10 mouse cellular contexts compared by ENCODE assay signal in the genomic region with DNA sequence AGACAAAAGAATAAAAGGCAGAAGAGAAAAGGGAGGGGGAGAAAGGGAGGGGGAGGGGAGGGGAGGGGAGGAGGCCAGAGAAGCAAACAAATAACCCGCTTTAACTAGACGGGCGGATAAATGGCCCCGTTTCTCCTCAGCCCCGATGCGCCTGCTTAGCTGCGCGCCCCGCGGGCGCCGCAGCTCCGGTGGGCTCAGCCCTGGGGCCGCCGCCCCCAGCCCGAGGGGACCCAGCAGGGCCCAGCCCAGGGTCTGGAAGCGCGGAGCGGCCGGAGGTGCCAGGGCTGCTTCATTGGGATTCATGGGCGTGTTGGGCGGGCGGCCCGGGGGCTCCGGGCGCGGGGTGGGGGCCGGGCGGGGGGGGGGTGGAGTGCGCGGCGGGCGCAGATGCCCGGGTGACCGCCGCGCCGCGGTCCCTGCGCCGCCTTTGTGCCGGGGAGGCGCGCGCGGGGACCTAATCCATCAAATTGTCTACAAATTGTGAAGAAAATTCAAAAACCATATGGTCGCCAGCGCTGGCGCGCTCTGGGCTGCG. TPM values are rescaled to one million over a fixed set of nuclear protein-coding genes. Genes with fewer than 3 reads are reported as not detected.
DNase-seq lines count a peak whose midpoint lies in the region; ATAC-seq and TF ChIP-seq lines count a peak whose summit lies in the region.
"Had no signal": no experiment of that assay in that cellular context is flagged by ENCODE, and none has a peak within 500 bp of the region (broad histone marks: within the 10 kb centered on the region; RNA-seq: fewer than 3 reads in every experiment).

No protein-coding gene starts in this region.

- no peak for TF ChIP-seq POLR2A in myocyte (IDR thresholded peaks at IDR 0.05; ENCODE audit: insufficient read length, low read depth)

- ATAC-seq in kidney, embryonic 16.5 days (ENCODE audit: low FRiP score, low TSS enrichment): no peak
- ATAC-seq in embryonic facial prominence, embryonic 13.5 days (ENCODE audit: insufficient number of reproducible peaks, insufficient read depth, low FRiP score, low TSS enrichment, low read depth): no peak
- ATAC-seq in hindbrain, embryonic 16.5 days: 0 out of 2 replicates have a peak, but pooled peaks have one; percentile 46

- H3K4me2 ChIP-seq in kidney, embryonic 16.5 days (replicated peaks; ENCODE audit: low read depth, low read length): peak overlapping the region; percentile 21; the same call in 1 of the 2 replicates
- H3K4me2 ChIP-seq in embryonic facial prominence, embryonic 13.5 days: peak overlapping the region; percentile 47
- H3K4me2 ChIP-seq in hindbrain, embryonic 16.5 days (ENCODE audit: low read length): peak overlapping the region; percentile 53
- peak overlapping the region; percentile 50 for H3K4me2 ChIP-seq in myocyte (ENCODE audit: low read depth)

- H3K9ac ChIP-seq in kidney, embryonic 16.5 days (replicated peaks; ENCODE audit: low read length): no peak overlapping the region
- no peak overlapping the region for H3K9ac ChIP-seq in embryonic facial prominence, embryonic 13.5 days
- H3K9ac ChIP-seq in hindbrain, embryonic 16.5 days (ENCODE audit: low read depth, low read length): peak overlapping the region; percentile 61

- H3K36me3 ChIP-seq in kidney, embryonic 16.5 days (ENCODE audit: insufficient read depth, low read length): no peaks in the 10 kb centered on the region
- H3K36me3 ChIP-seq in embryonic facial prominence, embryonic 13.5 days: no peaks in the 10 kb centered on the region
- no peaks in the 10 kb centered on the region for H3K36me3 ChIP-seq in hindbrain, embryonic 16.5 days (ENCODE audit: control insufficient read depth, insufficient read depth, low read length)
- no peaks in the 10 kb centered on the region for H3K36me3 ChIP-seq in myocyte (ENCODE audit: control insufficient read depth, insufficient read depth)

- H3K27ac ChIP-seq in kidney, embryonic 16.5 days (ENCODE audit: low read length): no peak overlapping the region
- no peak overlapping the region for H3K27ac ChIP-seq in embryonic facial prominence, embryonic 13.5 days
- H3K27ac ChIP-seq in hindbrain, embryonic 16.5 days (ENCODE audit: low read depth, low read length): peak overlapping the region; percentile 84

- peaks cover 99% of the 10 kb centered on the region for H3K27me3 ChIP-seq in kidney, embryonic 16.5 days (ENCODE audit: insufficient read depth, low read length)
- H3K27me3 ChIP-seq in embryonic facial prominence, embryonic 13.5 days: peaks cover 100% of the 10 kb centered on the region
- peaks cover 40% of the 10 kb centered on the region for H3K27me3 ChIP-seq in hindbrain, embryonic 16.5 days (replicated peaks; ENCODE audit: control insufficient read depth, insufficient read depth, low read length)
- H3K27me3 ChIP-seq in myocyte (ENCODE audit: control insufficient read depth, insufficient read depth, insufficient read length): peaks cover 95% of the 10 kb centered on the region

- under 1% methylated on average over 41 of the region's 51 CpGs for WGBS in kidney, embryonic 16.5 days
- 1% methylated on average over 44 of the region's 51 CpGs for WGBS in embryonic facial prominence, embryonic 13.5 days
- WGBS in hindbrain, embryonic 16.5 days: 2% methylated on average over 28 of the region's 51 CpGs

- H3K79me2 ChIP-seq in myocyte (ENCODE audit: control insufficient read depth, insufficient read depth): no peaks in the 10 kb centered on the region

- no peak overlapping the region for H3ac ChIP-seq in myocyte (ENCODE audit: control insufficient read depth, insufficient read length)

- H3K4me1 ChIP-seq in kidney, embryonic 16.5 days (ENCODE audit: insufficient read depth, low read length): peaks cover 31% of the 10 kb centered on the region
- peaks cover 35% of the 10 kb centered on the region for H3K4me1 ChIP-seq in embryonic facial prominence, embryonic 13.5 days
- H3K4me1 ChIP-seq in hindbrain, embryonic 16.5 days (ENCODE audit: control insufficient read depth, insufficient read depth, low read depth, low read length): peaks cover 4% of the 10 kb centered on the region; the same call in 1 of the 2 replicates

- peak overlapping the region; percentile 25 for H3K4me3 ChIP-seq in kidney, embryonic 16.5 days (ENCODE audit: low read length)
- peak overlapping the region; percentile 30 for H3K4me3 ChIP-seq in embryonic facial prominence, embryonic 13.5 days
- peak overlapping the region; percentile 48 for H3K4me3 ChIP-seq in hindbrain, embryonic 16.5 days (ENCODE audit: low read length)
- no peak overlapping the region for H3K4me3 ChIP-seq in myocyte

- H3K9me3 ChIP-seq in kidney, embryonic 16.5 days (ENCODE audit: low read length): no peaks in the 10 kb centered on the region
- H3K9me3 ChIP-seq in embryonic facial prominence, embryonic 13.5 days: no peaks in the 10 kb centered on the region
- no peaks in the 10 kb centered on the region for H3K9me3 ChIP-seq in hindbrain, embryonic 16.5 days (ENCODE audit: control insufficient read depth, low read length)

- no peak for DNase-seq in kidney, postnatal 14 days
- DNase-seq in adrenal gland, adult 18-20 months (ENCODE audit: low spot score in 2 of 2): no peak
- DNase-seq in gastrocnemius, postnatal 25 days: no peak
- DNase-seq: adrenal gland, postnatal 25 days had no signal

TF ChIP-seq in myocyte, 11 proteins besides CTCF, POLR2A, EP300 and RAD21:
- TF ChIP-seq MYOG (IDR thresholded peaks at IDR 0.05; ENCODE audit: control insufficient read depth in 1 of 3, insufficient read depth in 1 of 3, insufficient read length in 2 of 3, low read depth in 2 of 3): no peak
- no peak for TF ChIP-seq MAX (IDR thresholded peaks at IDR 0.05; ENCODE audit: low read depth)
- no peak for TF ChIP-seq SRF (IDR thresholded peaks at IDR 0.05; ENCODE audit: control insufficient read depth, insufficient read length, low read depth)
- TF ChIP-seq E2F4 (IDR thresholded peaks at IDR 0.05; ENCODE audit: insufficient read depth): no peak
- no peak for TF ChIP-seq TCF12 (IDR thresholded peaks at IDR 0.05; ENCODE audit: insufficient read depth, poor library complexity, severe bottlenecking)
- TF ChIP-seq TCF3 (IDR thresholded peaks at IDR 0.05; ENCODE audit: insufficient read length, low read depth): no peak
- no peak for TF ChIP-seq CEBPB (IDR thresholded peaks at IDR 0.05; ENCODE audit: insufficient read depth, poor library complexity, severe bottlenecking)
- no peak for TF ChIP-seq USF1 (IDR thresholded peaks at IDR 0.05; ENCODE audit: low read depth)
- TF ChIP-seq POLR2AphosphoS2 (IDR thresholded peaks at IDR 0.05; ENCODE audit: insufficient read length, low read depth): no peak
TF ChIP-seq in myocyte: peak in this region for 0.

RNA-seq across cellular contexts. Expression of gene Lbx1, which starts 4.7 kb away (rescaled TPM):
- polyA plus RNA-seq in kidney, embryonic 16.5 days (2015; fragmentation: Nextera tagmentation; extraction: Ambion mirVana): not detected in 2 replicates
- 0.17 and 0.27 TPM in 2 replicates for polyA plus RNA-seq in embryonic facial prominence, embryonic 13.5 days (2015; fragmentation: Nextera tagmentation; extraction: Ambion mirVana)
- 6.9 and 7.3 TPM in 2 replicates for polyA plus RNA-seq in hindbrain, embryonic 16.5 days (2015; fragmentation: Nextera tagmentation; extraction: Ambion mirVana)
- 0.22 TPM for polyA plus RNA-seq in myocyte (2012; fragmentation: generic; extraction: Trizol)
- under 1 TPM in 1 of 2 experiments, not detected in 1; 0.22 TPM for total RNA-seq in adrenal gland, adult 18-20 months (2021)
- 10 to 100 TPM; 34.0 to 41.1 TPM for total RNA-seq in gastrocnemius, postnatal 25 days (2021)
- total RNA-seq: adrenal gland, postnatal 25 days; common myeloid progenitor, adult 5-6 weeks had no signal
- polyA plus RNA-seq: liver, adult 2 months had no signal
